Mouse (Mus musculus) gastrocnemius, postnatal 25 days (tissue): ENCODE data around the gene Gm9958. TPM values are rescaled to one million over a fixed set of nuclear protein-coding genes. Genes with fewer than 3 reads are reported as not detected.

ENCODE experiments used
- DNase-seq: peaks from one replicate; pipeline ENCODE4 v3.0.0; 2022
- long read RNA-seq, 2 experiments: library from polyadenylated mRNA; stranded (forward); transcript quantifications; one replicate each; pipeline ENCODE4 v2.0.0; 2021
- total RNA-seq, 2 experiments: library from RNA; stranded (reverse); gene quantifications; 1 replicate in 1 of 2; 2 replicates in 1 of 2; pipeline ENCODE4 v1.2.3; 2021

The Gm9958 gene
- under 1 TPM; 0.64 to 0.70 TPM for total RNA-seq
- long read RNA-seq, experiment 1 = 0 reads
- long read RNA-seq, experiment 2 = 0 reads

DNA sequence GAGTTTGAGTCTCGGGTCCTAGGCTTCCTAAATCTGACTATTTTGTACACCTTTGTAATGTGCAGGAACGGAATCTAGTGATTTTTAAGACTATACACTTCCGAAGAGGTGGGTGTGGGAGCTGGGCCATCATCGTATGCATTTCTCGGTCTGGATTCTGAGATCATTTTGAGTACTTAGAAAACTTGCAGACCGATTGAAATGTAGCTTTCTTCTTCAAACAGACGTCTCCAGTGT is at the start of gene Gm9958:
TSS of gene Gm9958 (plus strand) at position 138 of the 237 bp plus-strand sequence.
- no peak for DNase-seq

DNA sequence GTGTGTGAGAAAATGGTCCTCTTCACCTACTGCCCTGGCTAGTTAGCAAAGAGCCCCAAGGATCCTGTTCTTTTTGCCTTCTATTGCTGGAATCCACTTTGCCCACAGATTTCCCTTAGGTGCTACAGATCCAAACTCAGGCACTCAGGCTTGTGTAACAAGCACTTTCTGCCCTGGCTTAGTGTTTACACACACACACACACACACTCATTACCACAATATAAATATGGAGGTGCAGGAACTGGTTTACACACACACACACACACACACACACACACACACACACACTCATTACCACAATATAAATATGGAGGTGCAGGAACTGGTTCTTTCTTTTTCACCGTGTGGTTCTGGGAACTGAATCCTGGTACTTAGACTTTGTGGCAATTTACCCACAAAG is 35.9 kb upstream of the Gm9958 start:
- DNase-seq = no peak

DNA sequence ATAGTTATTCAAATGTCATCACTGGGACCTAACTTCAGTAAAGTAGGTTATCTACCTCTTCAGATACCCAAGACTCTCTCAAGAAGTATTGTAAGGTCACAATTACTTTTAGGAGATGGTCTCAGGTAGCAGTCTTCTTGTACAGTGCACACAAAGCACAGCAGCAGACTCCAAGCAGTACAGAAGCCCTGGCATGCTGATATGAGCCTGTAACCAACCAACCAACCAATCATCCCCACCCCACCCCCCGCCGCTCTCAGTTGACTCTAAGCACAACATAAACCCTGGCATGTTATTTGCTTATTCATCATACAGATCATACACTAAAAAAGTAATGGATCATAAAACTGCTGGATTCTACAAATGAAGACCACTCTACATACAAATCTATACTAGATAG is 34.5 kb upstream of the Gm9958 start:
- DNase-seq = no peak

DNA sequence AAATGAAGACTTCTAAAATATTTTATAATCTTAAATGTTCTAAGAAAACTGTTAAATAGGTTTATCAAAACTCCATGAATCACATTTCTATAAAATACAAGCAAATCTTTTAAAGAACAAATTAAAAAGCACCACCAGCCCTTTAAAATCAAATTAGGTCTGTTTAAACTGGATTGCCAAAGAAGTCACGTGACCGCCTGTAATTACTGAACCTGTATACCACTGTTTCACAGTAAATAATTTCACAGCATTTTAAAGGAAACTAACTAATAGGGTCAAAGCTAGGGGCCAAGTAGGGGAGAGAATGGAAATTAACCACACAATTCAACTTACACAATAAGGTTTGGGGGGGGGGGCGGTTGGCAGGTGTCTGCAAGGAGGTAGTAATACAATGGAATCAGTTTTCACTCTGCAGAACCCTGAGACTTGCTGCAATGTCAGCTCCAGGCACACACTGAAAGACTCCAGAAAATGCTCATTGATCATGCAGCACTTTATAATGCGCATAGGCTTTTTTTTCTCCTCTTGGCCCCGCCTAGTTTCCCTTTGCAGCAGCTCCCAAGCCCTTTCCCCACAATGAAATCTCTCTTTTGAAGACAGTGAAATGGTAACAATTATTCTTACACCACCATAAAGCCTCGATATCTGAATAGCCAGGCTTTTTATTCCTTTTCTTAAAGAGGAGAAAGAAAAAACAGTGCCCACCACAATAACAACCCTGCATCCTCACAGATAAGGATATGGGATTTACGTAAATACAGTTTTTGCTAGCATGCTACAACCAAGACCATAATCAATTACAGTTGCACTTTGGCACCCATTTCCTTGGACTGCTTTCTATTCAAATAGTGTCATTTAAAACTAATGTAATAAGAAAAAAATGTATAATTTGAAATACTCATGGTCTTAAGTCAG is 28.6 kb upstream of the Gm9958 start:
- DNase-seq = no peak

DNA sequence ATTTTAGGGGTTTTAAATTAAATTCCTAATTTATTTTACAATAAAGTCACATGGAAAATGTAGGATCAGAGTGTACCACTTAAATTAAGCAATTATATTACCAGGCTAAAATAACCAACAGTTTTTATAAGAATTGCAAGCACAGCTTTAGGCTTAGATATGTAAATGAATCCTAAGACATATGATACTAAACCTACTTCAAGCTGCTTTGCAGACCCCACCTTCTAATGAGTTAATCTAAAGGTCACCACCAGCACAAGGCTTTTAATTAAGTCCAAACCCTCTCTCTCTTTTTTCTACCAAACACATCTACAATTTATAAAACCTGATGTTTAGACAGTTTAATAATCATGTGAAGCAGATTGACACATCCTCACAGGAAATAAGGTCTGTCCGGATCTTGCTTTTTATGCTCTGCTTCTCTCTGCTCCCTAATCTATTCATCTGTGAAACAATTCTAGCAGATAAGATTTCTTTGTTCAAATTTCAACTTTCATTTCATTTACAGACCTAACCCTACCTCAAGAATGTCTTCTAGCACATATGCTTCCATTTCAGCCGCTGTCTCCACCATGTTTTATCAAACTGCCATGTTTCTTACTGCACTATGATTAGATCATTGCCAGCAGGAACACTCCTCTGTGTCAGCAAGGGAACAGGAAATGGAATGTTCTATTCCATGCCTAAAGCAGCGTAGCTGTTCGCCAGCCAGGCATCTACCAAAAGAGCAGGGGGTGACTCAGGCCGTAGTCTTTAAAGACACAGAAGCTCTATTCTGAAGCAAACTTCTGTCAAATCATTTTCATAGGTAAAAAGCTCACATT is 27.7 kb upstream of the Gm9958 start:
- peak; percentile 72 for DNase-seq

DNA sequence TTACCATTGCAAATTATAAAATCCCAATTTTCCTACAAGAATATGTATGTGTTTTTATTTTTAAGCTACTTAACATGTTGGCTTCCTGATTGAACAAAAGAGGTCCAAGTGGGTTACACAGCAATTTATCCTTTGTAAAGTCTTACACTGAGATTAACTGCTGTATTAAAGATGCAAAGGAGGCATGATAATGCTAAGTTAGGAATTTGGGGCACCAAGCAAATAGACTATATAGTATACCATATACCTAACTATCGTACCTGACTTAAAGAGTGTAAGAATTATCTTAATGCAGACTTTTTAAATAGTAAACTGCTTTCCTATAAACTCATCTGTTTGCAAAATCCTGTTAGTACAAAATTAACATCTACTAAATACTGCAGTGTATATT is 27.1 kb upstream of the Gm9958 start:
- DNase-seq = no peak

DNA sequence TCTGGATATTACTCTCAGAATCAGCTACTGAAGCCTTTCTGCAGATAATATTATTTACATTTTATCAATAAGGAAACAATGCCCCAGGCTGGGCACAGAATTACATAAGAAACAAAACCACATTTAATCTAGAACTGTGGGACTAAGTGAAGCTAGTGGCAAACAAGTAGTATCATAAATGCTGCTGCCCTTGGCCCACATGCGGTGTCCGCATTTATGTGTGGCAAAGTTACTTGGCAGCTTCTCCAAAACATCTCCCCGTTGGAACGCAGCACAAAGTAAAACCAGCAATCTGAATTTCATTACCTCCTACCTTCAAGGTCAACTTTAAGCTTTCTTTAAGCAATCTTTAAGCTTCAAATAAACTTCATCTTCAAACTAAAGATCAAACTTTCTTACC is 26.2 kb upstream of the Gm9958 start:
- no peak for DNase-seq

DNA sequence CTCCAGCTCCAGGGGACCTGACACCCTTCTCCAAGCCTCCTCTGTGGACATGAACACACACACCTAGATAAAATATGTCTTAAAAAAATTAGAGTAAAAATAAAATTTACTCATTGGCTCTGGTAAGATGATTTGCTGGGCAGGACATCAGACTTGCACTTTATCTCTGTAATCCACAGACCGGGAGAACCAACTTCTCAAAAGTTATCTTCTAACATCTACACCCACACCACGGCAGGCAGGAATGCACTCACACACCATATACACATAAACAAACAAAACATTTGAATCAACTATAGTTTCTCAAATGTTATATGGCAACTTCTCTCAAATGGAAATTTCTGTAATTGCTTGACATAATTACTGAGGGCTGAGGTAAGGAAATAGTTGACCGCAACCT is 20.1 kb upstream of the Gm9958 start:
- no peak for DNase-seq

DNA sequence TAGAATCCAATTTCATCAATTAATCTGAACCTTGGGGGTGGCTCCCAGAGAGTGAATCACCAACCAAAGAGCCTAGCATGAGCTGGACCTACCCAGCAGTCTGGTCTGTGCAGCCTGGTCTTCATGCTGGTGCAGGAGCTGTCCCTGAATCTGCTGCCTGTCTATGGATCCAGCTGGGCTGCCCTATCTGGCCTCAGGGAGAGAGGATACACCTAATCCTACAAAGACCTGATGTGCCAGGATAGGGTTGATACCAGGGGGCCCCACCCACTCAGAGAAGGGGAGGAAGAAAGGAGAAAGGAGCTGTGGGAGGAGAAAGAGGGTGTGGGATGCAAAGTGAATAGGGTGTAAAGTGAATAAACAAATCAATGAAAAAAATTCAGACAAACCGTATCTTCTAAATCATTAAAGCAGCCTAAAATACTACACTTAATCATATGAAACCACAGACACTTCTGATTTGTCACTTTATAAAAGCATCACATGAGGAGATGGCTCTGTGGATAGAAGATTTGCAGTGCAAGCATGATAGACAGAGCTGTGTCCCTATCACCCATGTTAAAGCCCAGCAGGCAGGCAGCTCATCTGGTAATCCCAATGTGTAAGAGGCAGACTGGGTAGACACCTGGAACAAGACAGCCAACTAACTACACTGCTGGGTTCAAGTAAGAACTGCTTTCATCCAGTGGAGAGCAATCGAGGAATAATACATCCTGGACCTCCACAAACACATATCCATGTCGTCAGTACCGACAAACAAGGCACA is 13.3 kb upstream of the Gm9958 start:
- DNase-seq = no peak

DNA sequence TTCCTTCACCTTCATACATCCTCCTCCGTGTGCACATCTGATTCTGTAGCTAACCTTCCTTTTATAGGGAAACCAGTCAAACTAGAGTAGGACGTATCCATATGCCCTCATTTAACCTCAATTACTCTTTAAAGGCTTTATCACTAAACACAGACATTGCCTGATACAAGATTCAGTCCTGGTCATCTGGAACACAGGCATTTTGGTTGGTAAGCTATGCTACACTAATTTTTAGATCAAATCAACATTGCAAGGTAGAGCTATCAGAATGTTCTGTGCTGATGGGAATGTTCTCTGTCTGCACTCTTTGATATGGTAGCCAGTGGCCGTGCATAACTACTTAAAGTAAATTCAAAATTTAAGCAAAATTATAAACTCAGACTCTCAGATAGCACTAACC is 11.2 kb upstream of the Gm9958 start:
- DNase-seq = no peak

DNA sequence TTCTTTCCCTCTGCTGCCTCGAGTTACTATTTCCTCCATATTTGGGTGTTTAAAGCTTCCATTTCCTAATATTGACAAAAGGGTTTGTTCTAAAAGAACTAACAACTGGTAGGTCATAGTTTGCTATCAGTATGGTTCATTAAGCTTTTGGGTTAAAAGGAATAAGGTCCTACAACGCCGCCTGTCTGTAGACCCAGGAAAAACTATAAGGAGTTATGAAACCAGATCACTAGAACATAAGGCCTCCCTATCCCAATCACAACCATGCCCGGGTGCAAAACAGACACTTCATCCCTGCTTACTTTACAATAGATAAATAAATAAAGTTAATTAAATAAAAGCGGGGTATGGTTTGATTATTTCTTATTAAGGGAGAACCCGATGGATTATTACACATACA is 2.5 kb upstream of the Gm9958 start:
- peak; percentile 27 for DNase-seq

DNA sequence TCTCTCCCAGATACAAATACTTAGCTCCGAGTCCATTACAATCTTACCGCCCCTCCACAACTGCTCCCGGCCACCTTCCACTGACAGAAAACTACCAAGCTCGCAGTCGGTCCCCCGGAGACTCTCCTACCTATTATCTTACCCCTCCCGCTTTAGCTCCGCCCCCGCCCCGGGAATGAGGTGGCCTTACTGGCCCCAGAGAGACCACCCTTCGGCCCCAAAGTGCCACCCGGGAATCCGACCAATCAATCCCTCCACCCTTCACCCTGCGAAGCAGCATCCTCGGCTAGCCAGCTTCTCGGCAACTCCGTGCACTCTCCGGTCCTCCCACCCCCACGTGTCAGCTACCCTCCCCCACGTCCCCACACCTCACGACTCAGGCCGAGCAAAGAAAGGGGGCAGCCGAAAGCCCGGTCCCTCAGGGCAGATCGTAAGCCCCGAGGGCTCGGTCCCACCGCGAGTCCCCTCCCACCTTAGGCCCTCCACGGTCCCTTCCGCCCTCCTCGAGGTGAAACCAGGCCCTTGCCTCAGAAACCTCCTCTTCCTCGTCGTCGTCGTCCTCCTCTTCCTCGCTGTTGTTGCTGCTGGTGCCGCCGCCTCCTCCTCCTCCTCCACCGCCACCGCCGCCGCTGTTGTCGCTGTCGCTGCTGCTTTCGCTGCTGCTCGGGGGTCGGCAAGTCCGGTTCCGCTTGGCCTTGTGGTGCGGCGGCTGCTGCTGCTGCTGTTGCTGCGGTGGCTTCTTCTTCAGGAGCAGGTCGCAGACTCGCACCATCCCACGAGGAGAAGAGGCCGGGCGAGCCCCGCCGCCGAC is 1.7 kb upstream of the Gm9958 start:
- DNase-seq = peak; percentile 51

DNA sequence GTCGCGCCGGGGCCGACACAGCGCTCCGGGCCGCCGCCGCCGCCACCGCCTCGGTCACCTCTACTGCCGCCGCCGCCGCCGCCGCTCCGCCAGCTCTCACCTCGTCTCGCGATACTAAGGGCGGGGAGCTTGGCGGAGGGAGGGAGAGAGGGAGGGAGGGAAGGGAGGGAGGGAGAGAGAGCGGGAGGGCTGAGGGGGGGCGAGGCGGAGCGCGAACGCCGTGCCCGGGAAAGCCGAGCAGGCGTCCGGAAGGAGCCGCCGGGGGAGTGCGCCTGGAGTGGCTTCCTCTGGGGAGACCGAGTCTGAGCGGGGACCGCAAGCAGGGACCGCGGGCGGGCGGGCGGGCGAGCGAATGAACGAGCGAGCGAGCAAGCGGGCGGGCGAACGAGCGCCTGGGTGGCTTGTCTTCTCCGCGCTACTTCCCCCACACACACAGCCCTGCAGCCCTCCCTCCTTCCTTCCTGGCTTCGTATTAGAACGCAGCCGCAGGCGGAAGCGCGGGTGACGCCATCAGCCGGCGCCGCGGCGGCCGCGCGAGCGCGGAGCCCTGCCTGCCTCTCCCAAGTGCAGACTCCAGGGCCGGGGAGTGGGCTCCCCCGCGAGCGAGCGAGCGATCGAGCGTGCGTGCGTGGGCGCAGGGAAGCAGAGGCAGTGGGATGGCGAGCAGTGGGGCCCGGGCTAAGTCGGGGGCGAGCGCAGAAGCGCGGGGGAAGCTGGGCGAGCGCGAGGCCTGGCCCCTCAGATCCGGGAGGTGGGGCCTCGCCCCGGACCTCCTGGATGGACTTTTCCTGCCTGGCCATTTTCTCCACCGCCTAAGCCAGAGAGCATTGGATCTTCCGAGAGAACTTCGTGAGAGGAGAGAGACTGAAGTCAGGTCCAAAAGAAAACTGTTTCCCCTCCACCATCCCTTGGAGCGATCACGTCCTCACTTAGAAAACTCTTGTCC is 610 bp upstream of the Gm9958 start, which contains the start of gene Ankrd17:
TSS of gene Ankrd17 (minus strand) at position 457 of the 946 bp plus-strand sequence.
- DNase-seq = peak; percentile 91

DNA sequence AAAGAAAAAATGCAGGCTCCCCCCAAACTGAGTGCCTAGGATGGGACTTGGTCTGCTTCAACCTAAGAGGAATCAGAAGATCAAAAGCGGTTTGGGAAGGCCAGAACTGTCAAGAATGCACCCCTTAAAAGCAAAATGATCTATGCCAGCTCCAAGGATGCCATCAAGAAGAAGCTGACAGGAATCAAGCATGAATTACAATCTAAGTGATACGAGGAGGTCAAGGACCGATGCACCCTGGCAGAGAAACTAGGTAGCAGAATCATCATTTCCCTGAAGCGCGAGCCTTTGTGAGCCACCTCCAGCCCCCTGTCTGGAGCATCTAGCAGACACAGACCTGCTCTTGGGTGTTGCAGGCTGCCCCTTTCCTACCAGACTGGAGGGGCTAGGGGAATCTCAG is 3.4 kb downstream of the Gm9958 start:
- DNase-seq = no peak

DNA sequence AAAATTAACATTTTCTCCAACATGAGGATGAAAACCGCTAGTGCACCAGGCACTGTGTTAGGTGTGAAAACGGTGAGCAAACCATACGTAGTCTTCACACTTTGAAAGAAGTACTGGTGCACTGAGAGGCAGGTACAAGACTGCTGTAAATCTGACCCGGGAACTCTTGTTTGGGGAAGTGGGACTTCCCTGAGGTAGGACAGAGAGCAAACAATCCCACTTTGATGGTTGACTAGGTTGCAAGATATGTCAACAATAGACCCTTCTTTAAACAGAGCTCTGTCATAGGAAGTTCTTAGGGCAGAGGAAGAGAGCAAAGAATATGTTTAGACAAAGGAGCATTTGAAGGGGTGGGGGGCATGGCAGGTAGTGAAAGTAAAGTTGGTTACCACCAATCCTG is 6.7 kb downstream of the Gm9958 start:
- no peak for DNase-seq

DNA sequence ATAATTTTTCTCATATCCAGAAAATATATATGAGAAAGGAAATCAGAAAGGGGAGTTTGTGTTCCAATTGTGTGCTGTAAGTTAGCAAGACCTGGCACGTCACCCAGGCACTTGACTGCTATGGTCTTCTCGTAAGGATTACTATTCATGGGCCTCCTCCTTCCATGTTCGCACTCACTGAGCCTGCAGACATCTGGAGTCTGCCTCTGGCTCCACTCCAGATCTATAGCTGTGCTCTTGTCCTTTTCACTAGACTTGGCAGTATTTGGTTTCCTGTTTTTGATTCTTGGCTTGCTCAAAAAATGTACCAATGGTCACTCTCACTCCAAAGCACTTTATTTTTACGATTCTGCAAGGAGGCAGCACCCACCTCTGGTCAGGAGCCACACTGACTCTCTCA is 14.5 kb downstream of the Gm9958 start:
- no peak for DNase-seq

DNA sequence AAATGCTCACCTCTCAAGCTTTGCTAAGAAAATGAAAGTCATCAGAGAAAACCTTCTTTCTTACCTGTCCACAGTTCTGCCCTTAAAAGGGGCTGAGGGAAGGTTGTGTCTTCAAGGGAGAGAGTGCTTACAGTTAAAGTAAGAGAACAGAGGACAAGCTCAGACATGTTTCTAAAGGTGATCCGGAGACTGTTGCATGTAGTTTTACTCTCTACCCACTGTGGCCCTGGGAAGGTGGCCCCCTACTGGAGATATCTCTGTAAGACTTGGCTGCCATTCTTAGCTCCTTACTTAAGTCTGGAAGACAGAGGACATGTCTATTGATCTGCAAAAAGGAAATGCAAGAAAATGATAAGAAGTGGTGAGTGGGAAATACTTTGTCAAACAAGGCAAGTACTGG is 16.1 kb downstream of the Gm9958 start:
- DNase-seq = no peak

DNA sequence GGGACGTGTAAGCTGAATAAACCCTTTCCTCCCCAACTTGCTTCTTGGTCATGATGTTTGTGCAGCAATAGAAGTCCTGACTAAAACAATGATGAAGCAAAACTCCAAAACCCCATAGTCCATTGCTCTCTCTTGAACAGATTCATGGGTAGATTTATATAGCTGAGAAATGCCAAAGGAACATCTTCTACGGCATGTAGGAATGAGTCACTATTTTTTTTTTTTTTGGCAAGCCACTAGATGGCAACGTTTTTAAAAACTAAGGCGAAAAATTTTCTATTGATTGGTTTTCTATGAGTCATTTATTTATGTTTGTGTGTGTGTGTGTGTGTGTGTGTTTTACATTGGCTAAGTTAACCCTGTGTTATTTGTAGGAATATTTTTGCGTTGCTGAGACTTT is 26.8 kb downstream of the Gm9958 start:
- no peak for DNase-seq

DNA sequence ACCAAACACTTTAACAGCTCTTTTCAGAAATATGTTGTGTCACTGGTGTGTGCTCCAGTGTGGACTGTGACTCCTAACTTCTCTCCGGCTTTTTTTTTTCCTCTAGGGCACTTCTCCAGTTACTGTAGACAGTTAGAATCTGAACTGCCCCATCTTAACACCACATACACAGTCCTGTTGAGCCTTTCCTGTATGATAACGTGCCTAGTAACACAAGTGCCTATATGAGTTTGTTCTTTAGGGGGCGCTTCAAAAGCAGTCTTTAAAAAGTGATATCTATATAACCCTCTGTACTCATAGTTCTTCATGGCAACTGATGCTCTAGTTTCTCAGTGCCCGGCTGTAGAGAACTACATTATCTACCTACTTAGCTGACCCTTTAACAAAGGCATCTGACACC is 27.3 kb downstream of the Gm9958 start:
- DNase-seq = no peak

DNA sequence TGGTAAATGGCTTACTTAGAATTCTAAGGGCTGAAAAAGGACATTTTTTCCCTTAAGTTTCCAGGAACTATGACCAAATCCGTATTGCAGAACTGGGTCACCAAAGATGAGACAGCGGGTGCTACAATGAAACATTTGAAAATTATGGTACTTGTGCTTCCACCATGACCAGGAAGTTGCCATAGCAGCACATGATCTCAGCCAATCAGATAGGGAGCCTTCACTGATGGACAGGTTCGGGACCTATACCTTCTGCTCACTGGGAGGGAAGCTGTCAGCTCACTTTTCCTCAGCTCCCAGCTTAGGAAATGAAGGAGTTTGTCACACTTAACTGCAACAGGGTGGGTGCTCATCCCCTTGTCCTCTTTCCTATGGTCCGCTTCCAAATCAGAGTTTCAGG is 29.8 kb downstream of the Gm9958 start:
- DNase-seq = no peak

DNA sequence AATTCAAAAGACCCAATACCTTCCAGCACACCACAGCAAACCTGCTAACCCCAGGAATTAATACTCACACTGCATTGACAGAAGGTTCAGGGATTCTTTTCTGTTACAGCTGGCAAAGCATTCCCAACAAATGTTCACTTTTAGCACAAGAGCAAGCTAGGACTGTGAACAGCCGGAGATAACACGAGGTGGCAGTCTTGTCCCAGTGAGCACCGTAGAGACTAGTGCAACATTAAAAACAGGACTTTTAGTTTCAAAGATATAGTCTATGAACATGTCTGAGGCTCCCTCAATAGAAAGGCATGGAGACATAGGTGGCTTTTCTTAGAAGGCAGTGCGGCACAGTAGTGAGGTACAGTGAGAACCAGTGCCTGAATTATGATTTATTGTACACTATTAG is 38.2 kb downstream of the Gm9958 start:
- DNase-seq = no peak
